Mouse (Mus musculus) midbrain, embryonic 16.5 days (tissue): ENCODE measurements around the gene Capns2. TPM values are rescaled to one million over a fixed set of nuclear protein-coding genes. Genes with fewer than 3 reads are reported as not detected.

ENCODE experiments used
- ATAC-seq: fragments of 200-750 bp; cut with Nextera tagmentation; 2 replicates; pipeline ENCODE4 v1.8.0; 2017; ENCODE audit warnings: moderate TSS enrichment
- H3K27ac ChIP-seq: fragments of 300-500 bp; sonication (generic); 2 replicates; pipeline ENCODE4 v1.5.1; 2014; ENCODE audit warnings: mild to moderate bottlenecking, low read length, mixed read lengths
- H3K27me3 ChIP-seq: fragments of 300-500 bp; sonication (generic); 2 replicates; pipeline ENCODE4 v1.6.1; 2014; ENCODE audit warnings: low read depth, low read length, mixed read lengths; ENCODE audit not compliant: control insufficient read depth, insufficient read depth
- H3K36me3 ChIP-seq: fragments of 300-500 bp; sonication (generic); 2 replicates; pipeline ENCODE4 v1.6.1; 2014; ENCODE audit warnings: mild to moderate bottlenecking, low read length, moderate library complexity, mixed read lengths; ENCODE audit not compliant: control insufficient read depth, insufficient read depth
- H3K4me1 ChIP-seq: fragments of 300-500 bp; sonication (generic); 2 replicates; pipeline ENCODE4 v1.6.1; 2014; ENCODE audit warnings: mild to moderate bottlenecking, low read length, mixed read lengths; ENCODE audit not compliant: control insufficient read depth, insufficient read depth
- H3K4me2 ChIP-seq: fragments of 300-500 bp; sonication (generic); 2 replicates; pipeline ENCODE4 v1.6.1; 2014; ENCODE audit warnings: mild to moderate bottlenecking, low read length, mixed read lengths
- H3K4me3 ChIP-seq: fragments of 300-500 bp; sonication (generic); 2 replicates; pipeline ENCODE4 v1.5.1; 2014; ENCODE audit warnings: low read depth, mild to moderate bottlenecking, low read length, moderate library complexity, mixed read lengths
- H3K9ac ChIP-seq: fragments of 300-500 bp; sonication (generic); 2 replicates; pipeline ENCODE4 v1.6.1; 2014; ENCODE audit warnings: low read depth, low read length, mixed read lengths
- H3K9me3 ChIP-seq: fragments of 300-500 bp; sonication (generic); replicated peaks from 2 replicates; pipeline ENCODE4 v1.6.1; 2014; ENCODE audit warnings: mild to moderate bottlenecking, low read length, mixed read lengths; ENCODE audit not compliant: control insufficient read depth, poor library complexity, severe bottlenecking
- WGBS: fragments of 180-500 bp; shearing (Covaris S2); extraction: QIAGEN DNeasy Blood & Tissue Kit; methylation state at CpG from one replicate; pipeline ENCODE4 v1.1.7; 2014; 5-methylcytosine and 5-hydroxymethylcytosine counted together
- microRNA-seq: library from miRNA; unstranded; fragments of <30 nt; microRNA quantifications from one replicate; pipeline ENCODE4, GENCODE M21; 2017
- polyA plus RNA-seq: library from polyadenylated mRNA; unstranded; fragments of >200 nt; fragmentation: Nextera tagmentation; extraction: Ambion mirVana; gene quantifications from 2 replicates; pipeline ENCODE4 v1.2.1, GENCODE M21; 2015

Capns2 gene
- polyA plus RNA-seq, 1 experiment from 2014 or later, result 0.19 TPM

DNA sequence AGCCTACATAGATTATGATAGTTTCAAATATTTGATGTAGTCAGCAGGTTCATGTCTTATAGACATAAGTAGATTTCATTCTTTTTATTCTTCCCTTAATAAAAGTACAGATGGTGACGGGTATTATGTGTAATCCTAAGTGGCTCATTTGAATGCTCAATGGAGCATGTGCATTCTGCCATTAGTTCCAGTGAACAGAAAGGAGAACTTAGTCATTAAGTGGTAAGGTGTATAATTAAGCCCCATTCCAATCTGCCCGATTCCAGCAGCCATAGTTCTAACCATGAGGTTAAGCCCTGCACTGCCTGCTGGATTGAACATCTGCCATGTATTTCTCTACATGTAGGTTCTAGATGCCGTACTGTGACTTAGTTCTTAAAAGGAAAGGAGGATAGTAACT is 20.6 kb downstream of the Capns2 start:
- Histone ChIP-seq H3K27ac (no peak overlapping the region), H3K36me3 (no peaks in the 10 kb centered on the region)
- 63% methylated on average over 3 of the region's 3 CpGs for WGBS

DNA sequence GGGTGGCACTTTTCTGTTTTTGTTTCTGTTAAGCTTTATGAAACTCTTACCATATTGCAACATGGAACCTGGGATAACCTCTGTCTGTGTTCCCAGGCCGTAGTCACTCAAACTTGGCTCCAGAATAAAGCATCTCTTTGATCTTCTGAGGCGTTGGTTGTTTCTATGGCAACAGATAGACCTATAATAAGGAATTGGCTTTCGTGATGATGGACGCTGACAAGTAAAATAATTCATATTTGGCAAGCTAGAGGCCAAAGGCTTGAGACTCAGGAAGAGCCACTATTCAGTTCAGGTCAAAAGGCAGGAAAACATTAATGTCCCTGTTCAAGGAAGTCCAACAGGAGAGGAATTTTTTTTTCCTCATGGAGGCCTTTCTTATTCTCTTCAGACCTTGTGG is 27.8 kb downstream of the Capns2 start:
- Histone ChIP-seq H3K9me3 (peaks cover 11% of the 10 kb centered on the region; the same call in 1 of the 2 replicates), H3K36me3 (no peaks in the 10 kb centered on the region), H3K27ac (no peak overlapping the region), H3K4me1 (no peaks in the 10 kb centered on the region), H3K9ac (no peak overlapping the region), H3K4me2 (no peak overlapping the region), H3K27me3 (no peaks in the 10 kb centered on the region), H3K4me3 (no peak overlapping the region)
- 67% methylated on average over 4 of the region's 4 CpGs for WGBS
- ATAC-seq, result no peak

More for the DNA sequence above, 20.6 kb downstream of the Capns2 start:
- H3K9ac ChIP-seq, result no peak overlapping the region
- no peak for ATAC-seq
- H3K27me3 ChIP-seq, result no peaks in the 10 kb centered on the region
- no peak overlapping the region for H3K4me3 ChIP-seq
- no peak overlapping the region for H3K4me2 ChIP-seq
- H3K9me3 ChIP-seq, result 0 out of 2 replicates have a peak, but pooled peaks cover 2% of the 10 kb centered on the region
- H3K4me1 ChIP-seq, result no peaks in the 10 kb centered on the region

DNA sequence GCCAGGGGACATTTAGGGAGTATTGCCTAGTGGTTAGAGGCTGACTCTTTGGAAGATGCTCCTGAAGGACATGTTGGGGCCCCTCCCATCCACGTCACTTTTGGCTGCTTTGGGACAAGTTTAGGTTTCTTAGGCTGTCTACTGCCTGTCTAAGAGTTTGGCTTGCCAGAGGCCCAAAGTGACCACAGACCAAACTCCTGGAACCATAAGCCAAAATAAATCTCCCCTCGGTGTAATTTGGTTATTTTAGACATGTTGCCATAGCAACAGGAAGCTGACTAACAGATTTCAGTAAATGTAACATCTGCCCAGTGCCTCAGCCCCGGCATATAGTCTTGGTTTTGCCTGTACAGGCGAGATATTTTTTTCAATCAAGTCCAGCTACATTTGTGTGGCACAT is 36.8 kb downstream of the Capns2 start:
- Histone ChIP-seq H3K9me3 (no peaks in the 10 kb centered on the region), H3K27ac (no peak overlapping the region), H3K4me3 (no peak overlapping the region), H3K4me1 (no peaks in the 10 kb centered on the region), H3K27me3 (no peaks in the 10 kb centered on the region), H3K36me3 (no peaks in the 10 kb centered on the region), H3K9ac (no peak overlapping the region), H3K4me2 (no peak overlapping the region)
- no peak for ATAC-seq
- WGBS, result 84% methylated on average over 4 of the region's 4 CpGs

DNA sequence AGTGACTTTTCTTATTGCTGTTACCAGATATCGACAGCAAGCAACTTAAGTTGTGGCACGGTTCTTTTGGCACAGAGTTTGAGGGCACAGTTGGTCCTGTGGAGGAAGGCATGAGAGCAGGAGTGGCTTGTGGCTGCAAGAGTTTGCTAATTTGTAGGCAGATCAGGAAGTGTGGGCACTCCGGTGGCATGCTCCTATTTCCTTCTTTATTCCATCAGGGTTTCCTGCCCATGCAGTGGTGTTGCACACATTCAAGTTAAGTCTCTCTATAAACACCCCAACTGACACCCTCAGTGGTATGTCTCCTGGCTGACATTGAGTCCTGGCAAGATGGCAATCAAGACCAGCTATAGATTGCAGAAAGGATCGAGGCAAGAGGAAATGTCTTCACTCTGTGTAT is 47.9 kb downstream of the Capns2 start:
- Histone ChIP-seq H3K27ac (no peak overlapping the region), H3K27me3 (no peaks in the 10 kb centered on the region), H3K4me2 (no peak overlapping the region), H3K4me1 (no peaks in the 10 kb centered on the region), H3K9ac (no peak overlapping the region), H3K9me3 (no peaks in the 10 kb centered on the region), H3K4me3 (no peak overlapping the region), H3K36me3 (no peaks in the 10 kb centered on the region)
- no peak for ATAC-seq
- WGBS, result 96% methylated on average over 4 of the region's 4 CpGs

DNA sequence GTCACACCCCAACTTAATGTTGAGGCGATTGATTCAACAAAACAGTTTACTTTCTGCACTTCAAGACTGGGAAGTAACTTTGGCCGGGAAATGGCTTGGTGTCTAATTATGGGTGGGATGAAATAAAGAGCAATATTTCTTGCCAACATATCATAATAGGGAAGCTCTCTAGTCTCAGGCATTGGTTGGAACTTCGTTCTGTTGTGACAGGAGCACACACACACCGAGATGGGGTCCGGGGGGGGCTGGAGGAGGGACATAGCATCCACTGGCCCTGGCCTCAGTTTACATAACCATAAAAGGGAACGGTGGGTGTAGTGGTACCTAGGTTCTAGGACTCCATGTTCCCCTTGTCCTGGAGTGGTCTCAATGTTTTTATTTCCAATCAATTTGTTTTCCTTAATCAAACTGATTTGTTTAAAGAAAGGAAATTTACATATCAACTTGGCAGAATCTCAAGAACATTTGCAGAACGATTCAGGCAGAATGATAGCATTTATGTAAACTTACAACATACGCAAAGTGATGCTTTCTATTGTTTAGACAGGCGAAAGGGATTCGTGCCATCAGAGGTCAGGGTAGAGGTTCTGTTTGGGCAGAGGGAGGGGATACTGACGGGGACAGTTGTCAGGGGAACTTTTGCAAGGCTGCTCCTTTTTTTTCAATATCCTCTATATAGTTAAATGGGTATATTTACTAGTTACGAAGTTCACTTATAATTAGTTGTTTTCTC is 49.6 kb downstream of the Capns2 start:
- Histone ChIP-seq H3K4me3 (no peak overlapping the region), H3K9me3 (no peaks in the 10 kb centered on the region), H3K4me2 (no peak overlapping the region), H3K4me1 (no peaks in the 10 kb centered on the region), H3K9ac (no peak overlapping the region), H3K27ac (no peak overlapping the region), H3K36me3 (no peaks in the 10 kb centered on the region), H3K27me3 (no peaks in the 10 kb centered on the region)
- 82% methylated on average over 12 of the region's 12 CpGs for WGBS
- ATAC-seq, result no peak

Small RNAs within 50 kb of the gene (microRNA-seq; reads per million reads assigned to microRNA genes)
- gene Gm22151, result not detected

Other genes with a start within 250 kb of the Capns2 start
- 6.0 and 7.6 TPM in 2 replicates for gene Irx6, start 227.1 kb upstream of the Capns2 start, polyA plus RNA-seq
- 17.7 and 17.8 TPM in 2 replicates for gene Mmp2, start 74.1 kb upstream of the Capns2 start, polyA plus RNA-seq
- 8.5 and 10.4 TPM in 2 replicates for gene Lpcat2, start 46.1 kb upstream of the Capns2 start, polyA plus RNA-seq
- 0.47 and 0.90 TPM in 2 replicates for gene Slc6a2, start 58.7 kb downstream of the Capns2 start, polyA plus RNA-seq
- gene Ces1a, start 146.8 kb downstream of the Capns2 start, polyA plus RNA-seq, result not detected in 2 replicates
- not detected in 2 replicates for gene Ces1b, start 178.6 kb downstream of the Capns2 start, polyA plus RNA-seq
- gene Ces1c, start 229.9 kb downstream of the Capns2 start, polyA plus RNA-seq, result not detected in 2 replicates